Comparison of ENCODE assay signal across 12 mouse cellular contexts in genomic region chr8:47558274-47558673, GRCm38 (mm10).
"Had no signal": no experiment of that assay in that cellular context is flagged by ENCODE, and none has a peak within 500 bp of the region (broad histone marks: within the 10 kb centered on the region; RNA-seq: fewer than 3 reads in every experiment).

No protein-coding gene starts in this region.

- H3K4me3 ChIP-seq: limb, embryonic 15.5 days; midbrain, embryonic 13.5 days had no signal

- ATAC-seq: lung, postnatal 0 days; midbrain, embryonic 13.5 days had no signal

- H3K36me3 ChIP-seq: limb, embryonic 15.5 days had no signal

- H3K27me3 ChIP-seq: limb, embryonic 15.5 days; midbrain, embryonic 13.5 days had no signal

- DNase-seq: kidney, adult 8-10 months; kidney, postnatal 36 days; layer of hippocampus, adult 9-11 months; layer of hippocampus, postnatal 36 days; lung, adult 2 months; lung, postnatal 36 days; thymus, postnatal 4 days had no signal

- H3K27ac ChIP-seq: kidney, postnatal 0 days; limb, embryonic 15.5 days; midbrain, embryonic 13.5 days; stomach, postnatal 0 days had no signal

- H3K4me1 ChIP-seq: limb, embryonic 15.5 days; midbrain, embryonic 13.5 days had no signal

- H3K9ac ChIP-seq: limb, embryonic 15.5 days; midbrain, embryonic 13.5 days had no signal
